18 mouse cellular contexts compared by ENCODE assay signal in genomic region chr5:111805150-111805549, GRCm38 (mm10).
DNase-seq lines count a peak whose midpoint lies in the region; ATAC-seq and TF ChIP-seq lines count a peak whose summit lies in the region.
"Had no signal": no experiment of that assay in that cellular context is flagged by ENCODE, and none has a peak within 500 bp of the region (broad histone marks: within the 10 kb centered on the region; RNA-seq: fewer than 3 reads in every experiment).

No protein-coding gene starts in this region.

- peaks cover 49% of the 10 kb centered on the region for H3K4me1 ChIP-seq in hindbrain, embryonic 10.5 days (replicated peaks)
- peaks cover 19% of the 10 kb centered on the region for H3K4me1 ChIP-seq in hindbrain, embryonic 13.5 days (replicated peaks)
- H3K4me1 ChIP-seq in brown adipose tissue, adult 24 weeks (ENCODE audit: control insufficient read depth, insufficient read depth, insufficient read length, low read length), result peaks cover 20% of the 10 kb centered on the region
- H3K4me1 ChIP-seq in thymus, adult 2 months (replicated peaks; ENCODE audit: control insufficient read depth, insufficient read depth, low read length), result no peaks in the 10 kb centered on the region
- H3K4me1 ChIP-seq: liver, embryonic 12.5 days had no signal

- no peak for TF ChIP-seq POLR2A in myocyte (IDR thresholded peaks at IDR 0.05; ENCODE audit: insufficient read length, low read depth)
- no peak for TF ChIP-seq POLR2A in thymus, adult 2 months (IDR thresholded peaks at IDR 0.05; ENCODE audit: control insufficient read depth, extremely low read depth, insufficient read depth, low read length, poor library complexity)

- no peak overlapping the region for H3ac ChIP-seq in C2C12 (ENCODE audit: control insufficient read depth, insufficient read length, low read depth)
- H3ac ChIP-seq in myocyte (ENCODE audit: control insufficient read depth, insufficient read length), result no peak overlapping the region

- no peaks in the 10 kb centered on the region for H3K27me3 ChIP-seq in hindbrain, embryonic 10.5 days (ENCODE audit: insufficient read depth, poor library complexity, severe bottlenecking)
- peaks cover 10% of the 10 kb centered on the region; the same call in 1 of the 2 replicates for H3K27me3 ChIP-seq in hindbrain, embryonic 13.5 days
- H3K27me3 ChIP-seq in C2C12 (ENCODE audit: control insufficient read depth, insufficient read depth, insufficient read length) (no peaks in the 10 kb centered on the region), myocyte (ENCODE audit: control insufficient read depth, insufficient read depth, insufficient read length) (no peaks in the 10 kb centered on the region)
- no peaks in the 10 kb centered on the region for H3K27me3 ChIP-seq in thymus, adult 2 months (ENCODE audit: control insufficient read depth, insufficient read depth, low read length)
- H3K27me3 ChIP-seq: CH12.LX; embryonic facial prominence, embryonic 12.5 days; liver, embryonic 12.5 days; lung, embryonic 15.5 days had no signal

- no peak for DNase-seq in hindbrain, embryonic 10.5 days (ENCODE audit: low spot score)
- no peak for DNase-seq in urinary bladder, postnatal 10 days (ENCODE audit: low spot score)
- DNase-seq in thymus, adult 2 months, result no peak
- DNase-seq in cerebellum, postnatal 25 days, result no peak
- DNase-seq: adrenal gland, adult 8-10 months; cerebellum, adult 11 months; kidney, adult 9 months; left cerebral cortex, postnatal 4 days had no signal

- H3K9me3 ChIP-seq in hindbrain, embryonic 10.5 days, result no peaks in the 10 kb centered on the region
- H3K9me3 ChIP-seq in hindbrain, embryonic 13.5 days, result no peaks in the 10 kb centered on the region
- H3K9me3 ChIP-seq: embryonic facial prominence, embryonic 12.5 days; heart, embryonic 13.5 days; liver, embryonic 12.5 days; lung, embryonic 15.5 days; midbrain, embryonic 13.5 days had no signal

- peak overlapping the region; percentile 57; the same call in 1 of the 2 replicates for H3K27ac ChIP-seq in hindbrain, embryonic 10.5 days
- no peak overlapping the region for H3K27ac ChIP-seq in hindbrain, embryonic 13.5 days
- H3K27ac ChIP-seq in brown adipose tissue, adult 24 weeks (replicated peaks; ENCODE audit: low read depth, low read length), result peak overlapping the region; percentile 32
- no peak overlapping the region for H3K27ac ChIP-seq in thymus, adult 2 months (ENCODE audit: control insufficient read depth, insufficient read depth, low read length)
- H3K27ac ChIP-seq: embryonic facial prominence, embryonic 12.5 days; heart, embryonic 13.5 days; liver, embryonic 12.5 days; lung, embryonic 15.5 days; midbrain, embryonic 13.5 days had no signal

- no peak overlapping the region for H3K9ac ChIP-seq in hindbrain, embryonic 13.5 days
- H3K9ac ChIP-seq: embryonic facial prominence, embryonic 12.5 days; liver, embryonic 12.5 days; lung, embryonic 15.5 days; midbrain, embryonic 13.5 days had no signal

- H3K79me3 ChIP-seq in C2C12 (ENCODE audit: low read depth), result no peaks in the 10 kb centered on the region

- no peaks in the 10 kb centered on the region for H3K79me2 ChIP-seq in C2C12 (ENCODE audit: control insufficient read depth, insufficient read depth)
- H3K79me2 ChIP-seq in myocyte (ENCODE audit: control insufficient read depth, insufficient read depth), result no peaks in the 10 kb centered on the region

- no peak for ATAC-seq in hindbrain, embryonic 13.5 days (ENCODE audit: low FRiP score)
- ATAC-seq: liver, embryonic 12.5 days; midbrain, embryonic 13.5 days had no signal

- H3K36me3 ChIP-seq in hindbrain, embryonic 10.5 days, result no peaks in the 10 kb centered on the region
- no peaks in the 10 kb centered on the region for H3K36me3 ChIP-seq in hindbrain, embryonic 13.5 days
- H3K36me3 ChIP-seq in C2C12 (ENCODE audit: control insufficient read depth, insufficient read depth), result no peaks in the 10 kb centered on the region
- H3K36me3 ChIP-seq in myocyte (ENCODE audit: control insufficient read depth, insufficient read depth), result no peaks in the 10 kb centered on the region
- no peaks in the 10 kb centered on the region for H3K36me3 ChIP-seq in thymus, adult 2 months (ENCODE audit: control insufficient read depth, insufficient read depth, low read length)
- H3K36me3 ChIP-seq: embryonic facial prominence, embryonic 12.5 days; heart, embryonic 13.5 days; liver, embryonic 12.5 days; lung, embryonic 15.5 days; midbrain, embryonic 13.5 days had no signal

- WGBS in hindbrain, embryonic 10.5 days, result 65% methylated on average over 7 of the region's 7 CpGs
- WGBS in hindbrain, embryonic 13.5 days, result 70% methylated on average over 7 of the region's 7 CpGs
- 70% methylated on average over 7 of the region's 7 CpGs for WGBS in thymus, adult 2 months

- TF ChIP-seq CTCF in C2C12 (IDR thresholded peaks at IDR 0.05; ENCODE audit: control insufficient read depth, insufficient read depth, insufficient read length), result no peak
- TF ChIP-seq CTCF in thymus, adult 2 months (IDR thresholded peaks at IDR 0.05; ENCODE audit: borderline replicate concordance, control insufficient read depth, extremely low read depth, insufficient read depth, low read length, poor library complexity), result no peak

- no peak overlapping the region for H3K4me3 ChIP-seq in hindbrain, embryonic 10.5 days
- H3K4me3 ChIP-seq in hindbrain, embryonic 13.5 days, result no peak overlapping the region
- H3K4me3 ChIP-seq in C2C12 (ENCODE audit: insufficient read depth, poor library complexity, severe bottlenecking) (no peak overlapping the region), myocyte (no peak overlapping the region)
- H3K4me3 ChIP-seq in brown adipose tissue, adult 24 weeks (ENCODE audit: insufficient read depth, low read depth, low read length), result no peak overlapping the region
- H3K4me3 ChIP-seq in thymus, adult 2 months (ENCODE audit: control insufficient read depth, insufficient read depth, low read length), result no peak overlapping the region
- H3K4me3 ChIP-seq: embryonic facial prominence, embryonic 12.5 days; heart, embryonic 13.5 days; liver, embryonic 12.5 days; lung, embryonic 15.5 days; midbrain, embryonic 13.5 days had no signal

- no peak overlapping the region for H3K4me2 ChIP-seq in hindbrain, embryonic 13.5 days
- H3K4me2 ChIP-seq in myocyte (ENCODE audit: low read depth), result peak overlapping the region; percentile 36
- H3K4me2 ChIP-seq: embryonic facial prominence, embryonic 12.5 days; heart, embryonic 13.5 days; liver, embryonic 12.5 days; lung, embryonic 15.5 days; midbrain, embryonic 13.5 days had no signal

TF ChIP-seq in C2C12, 6 proteins besides CTCF, POLR2A, EP300 and RAD21:
- TF ChIP-seq FOSL1 (IDR thresholded peaks at IDR 0.05; ENCODE audit: insufficient read depth, low read length, poor library complexity, severe bottlenecking) (peak; percentile 24), MAX (IDR thresholded peaks at IDR 0.05) (peak; percentile 23), MYOD1 (IDR thresholded peaks at IDR 0.05; ENCODE audit: control insufficient read depth, insufficient read length, low read depth) (no peak)
TF ChIP-seq in C2C12: peak in this region for 2.

TF ChIP-seq in myocyte, 11 proteins besides CTCF, POLR2A, EP300 and RAD21:
- TF ChIP-seq REST (IDR thresholded peaks at IDR 0.05; ENCODE audit: insufficient read depth, insufficient read length) (no peak), CEBPB (IDR thresholded peaks at IDR 0.05; ENCODE audit: insufficient read depth, poor library complexity, severe bottlenecking) (0 out of 2 replicates have a peak, but pooled peaks have one; percentile 33)

Comparison
In these comparisons a context has a peak if more than half of its experiments do, and no peak if none do; other contexts are left out.
1. H3K27ac ChIP-seq: peak in hindbrain, embryonic 10.5 days (single experiment) and brown adipose tissue, adult 24 weeks (single experiment); none in hindbrain, embryonic 13.5 days (single experiment) and thymus, adult 2 months (single experiment).